Mouse (Mus musculus) testis, postnatal 10 days (tissue): ENCODE data around the gene Acadl.

Experiments used
- DNase-seq: peaks from one replicate; pipeline ENCODE4 v3.0.0; 2021; ENCODE audit warnings: low spot score

The Acadl gene

DNA sequence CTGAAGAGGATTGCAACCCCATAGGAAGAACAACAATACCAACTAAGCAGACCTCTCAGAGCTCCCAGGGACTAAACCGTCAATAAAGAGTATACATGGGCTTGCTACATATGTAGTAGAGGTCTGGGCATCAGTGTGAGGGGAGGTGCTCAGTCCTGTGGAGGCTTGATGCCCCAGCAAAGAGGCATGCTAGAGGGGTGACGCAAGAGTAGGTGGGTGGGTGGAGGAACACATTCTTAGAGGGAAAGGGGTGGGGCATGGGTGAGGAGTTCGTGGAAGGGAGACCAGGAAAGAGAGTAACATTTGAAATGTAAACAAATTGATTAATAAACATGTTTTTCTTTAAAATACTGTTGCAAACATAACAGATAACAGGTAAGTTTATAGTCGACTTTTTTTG, 82.0 kb downstream of the Acadl start:
- no peak for DNase-seq
